Mouse (Mus musculus) spleen, postnatal 36 days (tissue): Measurements from ENCODE around the gene Rtn4rl1.

ENCODE experiments used
- DNase-seq, 2 experiments: peaks; one replicate each; pipeline ENCODE4 v3.0.0; 2022; ENCODE audit warnings: low spot score in 2 of 2, mixed read lengths in 1 of 2

Gene Rtn4rl1

DNA sequence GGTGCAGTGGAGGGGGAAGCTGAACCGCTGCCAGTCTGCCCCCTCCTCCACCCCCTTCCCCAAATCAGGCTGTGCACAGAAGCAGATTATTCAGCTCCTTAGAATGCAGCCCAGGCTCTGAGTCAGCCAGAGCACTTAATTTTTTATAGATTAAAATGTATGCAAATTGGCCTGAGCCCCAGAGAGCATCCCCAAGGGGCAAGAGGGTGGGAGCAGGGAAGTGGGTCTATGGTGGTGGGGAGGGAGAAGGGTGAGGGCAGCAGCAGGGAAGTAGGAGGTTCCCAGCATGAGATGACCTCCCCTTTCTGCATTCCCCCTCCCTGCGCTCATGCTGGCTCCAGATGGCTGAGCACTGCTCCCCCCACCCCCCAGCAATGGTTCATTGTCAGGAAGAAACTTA is 8.6 kb upstream of the Rtn4rl1 start:
- DNase-seq, result peak; percentile 78 to 79

DNA sequence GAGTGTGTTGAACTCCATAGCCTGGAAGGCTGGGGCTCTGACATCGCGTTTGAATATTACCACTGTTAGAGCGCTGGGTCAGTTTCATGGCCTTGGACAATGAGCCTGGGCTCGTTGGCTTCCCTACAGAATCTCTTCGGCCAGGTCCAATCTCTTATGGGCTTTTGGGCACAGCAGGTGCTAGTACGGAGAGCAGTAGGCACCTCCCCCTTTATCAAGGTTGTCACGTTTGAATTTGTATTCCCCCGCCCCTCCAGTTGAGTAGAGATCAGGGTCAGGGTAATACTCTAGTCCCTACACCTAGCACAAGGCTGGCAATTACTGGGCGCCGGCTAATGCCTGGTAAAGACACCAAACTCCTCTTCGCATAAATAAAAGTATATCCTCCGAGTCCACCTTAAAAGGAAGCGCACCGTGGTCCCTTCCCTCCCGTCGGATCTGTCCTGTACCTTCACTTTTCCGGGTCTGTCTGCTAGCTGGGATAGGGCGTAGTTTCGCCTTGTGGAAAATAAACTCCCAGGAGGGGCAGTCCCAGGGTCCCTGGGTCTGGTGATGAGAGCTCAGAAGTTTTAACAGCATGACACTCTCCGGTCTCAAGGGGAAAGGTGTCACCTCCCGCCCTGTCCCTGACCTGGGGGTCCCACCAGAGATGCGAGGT is 3.7 kb upstream of the Rtn4rl1 start:
- no peak for DNase-seq

DNA sequence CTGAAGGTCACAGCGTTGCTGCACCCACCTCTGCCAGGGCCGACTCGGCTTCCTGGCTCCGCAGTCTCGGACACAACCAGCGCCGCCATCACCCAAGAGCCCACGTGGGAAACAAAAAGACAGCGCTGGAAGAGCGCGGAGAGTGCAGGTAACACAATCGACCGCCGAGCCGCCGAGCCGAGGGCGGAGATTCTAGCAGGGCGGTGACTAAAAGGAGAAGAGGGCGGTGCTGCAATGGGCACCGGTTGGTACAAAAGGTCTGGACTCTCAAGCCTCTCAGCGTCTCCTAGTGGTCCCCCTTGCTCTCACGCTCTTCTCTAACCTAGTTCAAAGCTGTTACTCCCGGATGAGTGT is 3.2 kb upstream of the Rtn4rl1 start:
- DNase-seq, result peak; percentile 88 to 90

DNA sequence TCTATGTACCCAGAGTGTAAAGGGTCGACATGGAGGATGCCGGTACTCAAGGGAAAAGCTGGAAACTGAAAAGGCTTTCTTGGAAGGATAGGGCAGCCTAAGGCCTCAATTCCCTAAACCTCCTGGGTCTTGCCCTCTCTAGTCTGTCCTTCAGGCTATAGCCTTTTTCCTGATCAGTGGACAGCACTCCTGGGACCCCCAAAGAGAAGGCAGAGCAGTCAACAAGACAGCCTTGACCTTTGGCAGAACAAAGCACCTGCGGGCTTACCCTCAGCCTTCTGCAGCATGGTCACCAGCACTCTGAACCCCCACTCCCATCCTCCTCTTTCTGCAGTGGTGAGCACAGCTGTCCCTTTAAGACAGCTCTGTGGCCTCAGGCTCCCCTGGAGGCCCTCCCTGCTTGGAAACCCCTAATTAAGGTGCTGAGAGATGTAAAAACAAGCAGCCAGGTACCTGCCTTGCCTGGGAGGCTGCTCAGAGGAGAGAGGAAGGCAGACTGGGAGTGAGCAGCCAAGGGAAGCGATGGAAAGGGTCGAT is 2.6 kb upstream of the Rtn4rl1 start, which contains the start of gene Dph1:
TSS of gene Dph1 (minus strand) at position 337 of the 537 bp plus-strand sequence.
- no peak for DNase-seq

DNA sequence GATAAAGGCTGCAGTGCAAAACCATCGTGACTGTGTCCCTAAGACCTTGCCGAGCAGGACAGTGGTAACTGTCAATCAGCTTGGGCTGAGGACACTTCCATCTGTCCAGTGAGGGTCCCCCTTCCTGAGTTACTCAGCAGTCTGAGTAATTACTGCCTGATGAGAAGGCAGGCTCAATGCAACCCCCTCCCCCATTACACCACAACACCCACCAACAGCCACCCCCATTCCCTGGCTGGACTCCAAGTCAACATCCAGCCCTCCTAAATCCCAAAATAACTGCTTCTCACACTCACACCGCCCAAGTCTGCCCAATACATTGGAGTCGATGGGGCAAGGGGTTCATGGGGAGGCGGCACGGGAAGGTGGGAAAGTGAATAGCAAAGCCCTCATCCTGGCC is 1.7 kb upstream of the Rtn4rl1 start:
- DNase-seq, result no peak

DNA sequence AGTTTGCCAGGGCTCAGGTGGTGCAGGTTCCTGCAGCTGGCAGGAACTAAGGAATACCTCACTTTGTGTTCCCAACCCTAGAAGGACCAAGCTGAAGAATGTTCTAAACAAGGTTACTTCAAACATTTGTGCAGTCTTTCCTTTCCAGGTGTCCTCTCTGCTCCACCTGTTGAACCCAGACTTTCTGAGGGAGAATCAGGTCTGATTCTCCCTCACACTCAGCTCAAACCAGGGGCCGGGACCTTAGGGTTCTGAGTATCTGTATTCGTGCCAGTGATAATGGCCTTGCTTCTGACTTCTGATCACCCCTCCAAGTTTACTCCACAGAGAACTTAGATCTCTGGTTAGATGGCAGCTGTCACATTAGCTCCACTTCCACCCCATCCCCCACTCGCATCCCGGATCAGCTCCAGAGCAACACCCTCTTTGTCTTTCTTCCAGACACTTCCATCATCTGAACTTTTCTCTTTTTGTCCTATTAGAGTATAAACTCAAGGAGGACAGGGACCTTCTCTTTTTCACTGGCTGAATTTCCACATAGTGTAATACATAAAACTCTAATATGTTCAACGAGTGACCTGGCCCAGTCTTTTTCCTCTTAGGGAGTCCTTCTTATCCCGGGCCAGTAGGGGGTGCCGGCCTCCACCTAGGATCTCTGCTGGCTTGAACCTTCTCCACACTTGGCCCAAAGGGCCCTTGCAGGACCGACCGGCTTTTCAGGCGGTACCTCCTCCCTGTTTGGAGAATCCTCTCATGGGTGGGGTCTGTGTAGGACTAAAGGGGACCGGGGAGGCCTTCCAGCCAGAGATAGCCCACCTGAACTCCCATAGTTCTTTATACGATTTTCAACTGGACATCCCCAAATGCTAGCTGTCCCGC is 1.0 kb upstream of the Rtn4rl1 start:
- peak; percentile 65 to 70 for DNase-seq

DNA sequence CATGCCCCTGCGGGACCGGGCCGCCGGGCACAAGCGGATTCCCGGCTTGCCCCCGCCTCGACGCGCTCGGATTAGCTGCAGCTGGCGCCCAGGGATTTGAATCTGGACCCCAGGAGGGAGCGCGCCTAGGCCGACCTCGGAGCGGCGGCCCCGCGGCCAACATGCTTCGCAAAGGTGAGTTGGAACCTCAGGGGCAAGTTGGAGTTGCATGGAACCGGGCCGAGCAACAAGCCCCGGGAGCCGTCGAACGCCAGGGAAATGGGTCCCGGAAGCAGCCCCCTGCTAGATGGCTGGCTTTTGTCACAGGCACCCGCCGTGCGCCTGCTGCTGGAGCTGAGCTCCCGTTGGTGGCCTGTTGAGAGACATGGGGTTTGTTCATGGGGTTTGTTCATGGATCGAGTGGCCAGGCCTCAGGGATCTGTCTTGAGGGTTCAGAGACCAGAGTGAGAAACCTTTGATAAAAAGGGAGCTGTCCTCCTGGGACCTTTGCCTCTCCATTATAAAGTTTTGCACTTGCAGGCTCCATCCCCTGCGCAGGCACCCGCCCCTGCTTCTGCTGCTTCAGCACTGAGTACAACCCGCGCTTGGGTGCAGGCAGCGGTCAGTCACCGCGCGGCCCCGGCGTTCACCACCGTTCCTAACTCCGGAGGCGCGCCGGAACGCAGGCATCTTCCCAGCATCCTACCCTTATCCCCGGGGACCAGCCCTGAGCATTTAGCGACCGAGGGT is 702 bp downstream of the Rtn4rl1 start:
- no peak for DNase-seq

DNA sequence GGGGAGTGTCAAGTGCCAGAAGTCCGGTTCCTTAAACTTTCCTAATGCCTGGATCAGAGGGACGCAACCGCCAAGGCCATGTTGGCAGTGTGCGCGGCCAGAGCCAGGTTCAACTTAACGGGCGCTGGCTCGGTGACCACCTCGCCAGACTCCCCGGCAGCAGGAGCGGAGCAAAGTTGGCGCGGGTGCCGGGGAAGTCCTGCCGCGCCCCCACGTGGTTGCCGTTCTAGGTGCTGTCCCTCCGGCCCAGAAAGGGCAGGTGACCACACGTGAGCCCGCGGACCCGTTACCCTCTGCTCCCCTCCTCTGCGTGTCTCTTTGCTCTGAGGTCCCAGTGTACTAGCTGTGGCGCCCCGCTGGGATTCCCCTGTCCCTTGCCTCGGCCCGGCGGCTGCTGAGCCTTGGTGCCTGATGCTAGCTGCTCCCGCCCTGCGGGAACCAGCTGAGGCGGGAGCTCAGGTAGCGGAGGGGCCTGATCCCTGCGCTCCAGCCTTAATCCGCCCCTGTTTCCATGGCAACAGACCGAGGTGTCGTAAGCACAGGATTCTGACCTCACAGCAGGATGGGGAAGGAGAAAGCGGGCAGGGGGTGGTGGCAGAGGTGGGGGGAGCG is 1.4 kb downstream of the Rtn4rl1 start:
- peak in 1 of 2 experiments; percentile 47 for DNase-seq

DNA sequence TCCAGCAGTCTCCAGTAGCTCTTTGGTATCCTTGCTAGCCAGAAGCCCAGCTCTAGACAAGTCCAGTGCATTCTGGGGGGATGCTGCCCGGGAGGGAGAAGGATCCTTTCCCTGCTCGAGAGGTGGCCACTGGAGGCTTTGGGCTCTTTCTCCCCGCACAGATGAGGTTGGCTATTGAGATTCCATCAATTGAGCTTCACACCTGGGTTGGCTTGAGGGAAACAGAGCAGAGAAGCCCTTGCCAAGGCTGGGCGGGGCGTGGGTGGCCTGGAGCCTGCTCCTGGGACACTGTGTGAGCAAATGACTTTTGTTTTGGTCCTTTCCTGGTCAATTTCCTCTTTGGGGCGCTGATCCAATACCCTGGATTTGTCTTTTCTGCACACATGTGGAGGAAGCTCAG is 2.5 kb downstream of the Rtn4rl1 start:
- no peak for DNase-seq

DNA sequence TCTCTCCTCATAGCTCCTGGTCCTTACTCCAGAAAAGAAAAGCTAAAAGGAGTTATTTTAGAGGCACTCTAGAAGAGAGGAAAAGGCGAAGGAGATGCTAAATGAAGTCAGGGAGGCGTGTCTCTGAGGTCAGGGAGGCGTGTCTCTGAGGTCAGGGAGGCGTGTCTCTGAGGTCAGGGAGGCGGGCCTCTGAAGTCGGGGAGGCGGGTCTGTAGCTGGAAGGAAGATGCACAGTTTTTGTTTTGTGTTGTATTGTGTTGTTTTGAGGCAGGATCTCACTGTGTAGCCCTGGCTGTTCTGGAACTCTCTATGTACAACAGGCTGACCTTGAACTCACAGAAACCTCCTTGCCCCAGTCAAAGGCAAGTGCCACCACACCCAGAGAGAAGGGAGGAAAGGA is 4.4 kb downstream of the Rtn4rl1 start:
- no peak for DNase-seq

DNA sequence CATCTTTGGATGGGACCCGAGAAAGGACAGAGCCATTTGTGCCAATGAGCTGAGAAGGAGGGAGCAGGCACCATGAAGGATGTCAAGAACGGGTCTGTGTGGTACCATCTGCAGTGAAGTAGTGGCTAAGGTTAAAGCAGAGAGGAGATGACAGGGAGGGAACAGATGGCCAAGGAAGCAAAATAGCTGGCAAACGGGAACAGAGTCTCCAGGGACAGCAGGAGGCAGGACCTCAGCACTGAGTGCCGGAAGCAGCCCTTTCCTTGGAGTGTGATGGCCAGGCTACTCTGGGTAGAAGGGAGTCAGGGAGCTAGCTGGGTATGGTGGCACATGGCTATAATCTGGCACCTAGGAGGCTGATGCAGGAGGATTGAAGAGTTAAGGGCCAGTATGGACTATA is 5.2 kb downstream of the Rtn4rl1 start:
- no peak for DNase-seq

DNA sequence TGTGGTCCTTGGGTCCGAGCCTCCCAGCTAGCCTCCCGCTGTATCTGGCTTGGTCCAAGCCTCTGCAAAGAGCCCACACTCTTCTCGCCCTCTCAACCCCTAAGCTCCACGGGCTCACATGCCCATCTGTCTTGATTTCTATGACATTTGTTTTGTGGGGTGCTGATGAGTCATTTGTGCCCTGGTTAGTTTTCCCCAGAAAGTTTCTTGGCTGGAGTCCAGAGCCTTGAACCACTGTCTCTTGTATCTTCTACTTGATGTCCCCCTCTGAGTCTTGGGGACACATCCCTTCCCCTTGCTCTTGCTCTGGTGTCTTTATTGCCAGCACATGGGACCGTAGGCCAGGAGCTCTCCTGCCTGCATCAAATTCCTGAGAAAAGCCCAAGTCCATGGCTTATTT is 6.4 kb downstream of the Rtn4rl1 start:
- DNase-seq, result no peak

DNA sequence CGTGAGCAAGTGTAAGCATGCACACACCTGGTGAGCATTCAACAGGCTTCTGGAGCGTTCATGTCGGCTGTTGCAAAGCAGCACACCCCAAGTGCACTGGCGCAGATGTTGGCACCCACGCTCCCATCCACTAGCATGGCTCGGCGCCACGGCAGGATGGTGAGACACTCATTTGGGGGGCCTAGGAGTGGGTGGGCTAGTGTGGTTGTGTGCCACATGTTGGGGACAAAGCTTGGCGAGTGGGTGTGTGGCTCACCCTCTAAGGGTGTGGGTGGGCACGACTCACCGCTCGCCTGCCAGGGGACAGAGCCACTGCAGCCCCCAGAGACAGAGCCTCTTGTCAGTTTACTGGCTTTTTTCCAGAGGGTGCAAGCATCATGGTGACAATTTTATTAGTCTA is 7.4 kb downstream of the Rtn4rl1 start:
- DNase-seq, result no peak

DNA sequence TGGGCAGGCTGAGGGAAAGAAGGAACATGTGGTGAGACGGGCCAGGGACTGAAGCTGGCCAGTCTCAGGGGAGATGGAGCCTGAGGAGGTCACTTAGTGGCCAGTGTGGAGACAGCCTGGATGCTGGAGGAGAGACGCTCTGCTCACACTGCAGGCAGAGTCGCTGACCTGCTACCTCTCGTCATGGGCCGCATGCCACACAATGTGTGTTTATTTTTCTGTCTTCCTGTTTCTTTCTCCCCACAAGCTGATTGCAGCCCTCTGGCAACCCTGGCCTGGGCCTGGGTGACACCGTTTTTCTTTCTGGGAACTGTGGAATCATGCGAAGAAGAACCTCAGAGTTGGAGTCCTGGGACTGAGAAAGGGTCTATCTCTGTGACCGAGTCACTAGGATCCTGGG is 8.1 kb downstream of the Rtn4rl1 start:
- no peak for DNase-seq

DNA sequence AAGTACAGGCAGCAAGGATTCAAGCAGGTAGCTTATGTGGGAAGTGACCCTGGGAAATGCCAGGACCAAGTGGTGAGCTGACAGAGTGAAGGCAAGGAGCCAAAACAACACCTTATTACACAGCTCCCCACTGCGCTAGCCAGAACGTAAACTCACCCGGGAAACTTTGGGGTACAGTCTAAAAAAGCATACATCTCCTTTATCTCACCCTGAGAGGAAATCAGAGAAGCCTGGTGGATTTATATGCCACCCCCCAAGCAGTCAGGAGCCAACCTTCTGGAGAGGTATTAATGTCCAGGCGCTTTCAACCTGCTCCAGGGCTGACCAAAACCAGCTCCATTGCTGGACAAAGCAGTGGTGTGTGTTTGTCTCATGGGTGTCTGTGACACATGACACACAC is 10.3 kb downstream of the Rtn4rl1 start:
- DNase-seq, result no peak

DNA sequence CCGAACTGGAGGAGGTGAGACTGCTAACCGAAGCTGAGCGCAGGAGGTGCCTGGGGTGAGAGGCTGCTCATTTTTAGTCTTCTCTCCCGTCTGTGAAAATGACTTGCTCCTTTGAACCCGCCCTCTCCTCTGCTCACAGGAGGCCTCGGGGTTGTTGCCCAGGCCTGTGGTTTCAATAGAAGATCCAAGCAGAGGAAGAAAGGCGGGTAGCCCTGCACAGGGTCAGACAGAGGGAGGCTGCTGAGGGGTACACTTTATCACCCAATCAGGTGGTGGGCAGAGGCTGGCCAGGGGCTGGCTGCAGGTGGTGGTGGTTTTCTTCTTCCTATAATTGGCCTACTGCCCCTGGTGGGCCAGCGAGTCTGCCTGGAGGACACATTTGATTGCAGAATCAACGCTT is 10.9 kb downstream of the Rtn4rl1 start:
- no peak for DNase-seq

DNA sequence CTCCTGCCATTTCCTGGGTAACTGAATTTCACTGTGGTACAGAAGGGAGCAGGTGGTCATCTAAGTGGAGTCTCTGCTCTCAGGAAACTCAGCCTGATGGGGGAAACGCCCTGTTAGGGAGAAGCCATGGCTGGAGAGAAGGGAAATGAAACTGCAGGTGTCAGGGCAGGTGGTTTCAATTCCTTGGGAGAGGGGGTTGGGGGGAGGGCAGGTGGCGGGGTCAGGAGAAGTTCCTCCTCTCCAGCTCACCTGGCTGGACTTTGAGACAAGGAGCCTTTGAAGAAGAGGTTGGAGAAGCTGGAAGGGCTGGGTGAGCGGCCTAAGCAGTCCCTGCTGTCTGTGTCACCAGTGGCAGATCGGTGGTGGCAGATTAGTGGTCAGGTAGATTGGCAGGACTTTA is 12.8 kb downstream of the Rtn4rl1 start:
- DNase-seq, result no peak

DNA sequence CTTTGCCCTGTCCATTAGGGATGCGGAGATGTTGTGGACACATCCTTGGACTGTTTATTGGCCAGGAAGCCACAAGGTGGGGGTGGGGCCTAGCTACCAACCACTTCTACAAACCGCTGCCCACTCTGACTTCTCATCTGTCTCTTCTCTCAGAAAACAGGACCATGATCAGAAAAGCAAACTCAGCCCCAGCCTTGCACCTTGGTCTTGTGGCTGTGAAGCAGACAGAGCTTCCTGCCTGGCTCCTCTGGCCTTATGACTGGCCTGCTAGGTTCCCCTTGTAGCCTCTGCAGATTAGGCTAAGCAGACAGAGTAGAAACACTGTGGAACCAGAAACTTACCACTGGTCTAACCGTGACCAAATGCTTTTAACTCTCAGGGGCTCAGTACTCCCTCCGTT is 15.8 kb downstream of the Rtn4rl1 start:
- DNase-seq, result no peak

DNA sequence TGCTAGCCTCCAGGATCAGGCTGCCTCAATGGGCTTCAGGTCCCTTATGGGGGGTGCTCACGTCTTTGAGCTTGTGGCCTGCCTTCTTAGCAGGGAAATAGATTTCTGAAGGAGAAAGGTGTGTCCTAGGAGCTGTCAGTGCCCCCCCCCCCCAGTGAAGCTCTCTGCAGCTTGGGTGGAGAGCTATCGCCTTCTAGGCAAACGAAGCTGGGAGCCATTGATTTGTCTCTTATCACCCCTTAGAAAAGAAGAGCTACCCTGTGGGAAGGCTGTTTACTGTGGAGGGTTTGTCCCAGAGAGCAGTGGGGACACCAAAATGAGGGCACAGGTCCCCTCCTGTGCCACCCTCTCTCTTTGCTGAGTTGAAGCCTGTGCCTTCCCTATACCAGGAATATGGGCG is 16.5 kb downstream of the Rtn4rl1 start:
- DNase-seq, result no peak

DNA sequence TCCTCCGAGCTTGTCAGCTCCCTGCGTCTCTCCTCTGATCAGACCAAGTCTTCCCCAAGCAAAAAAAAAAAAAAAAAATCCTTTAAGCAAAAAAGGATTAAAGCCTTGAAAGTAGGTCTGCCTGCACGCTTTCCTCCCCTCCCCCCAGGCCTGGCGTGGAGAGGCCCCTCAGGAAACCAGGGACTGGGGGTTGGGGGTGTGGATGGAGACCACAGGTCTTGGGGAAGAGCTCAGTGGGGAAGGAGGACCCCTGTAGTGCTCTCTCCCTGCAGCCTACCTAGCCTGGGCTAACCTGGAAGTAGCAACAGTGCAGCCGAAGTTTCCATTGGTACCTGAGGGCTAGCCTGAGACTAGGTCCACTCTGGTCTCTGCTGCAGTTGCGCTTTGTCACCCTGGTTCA is 17.2 kb downstream of the Rtn4rl1 start:
- no peak for DNase-seq

DNA sequence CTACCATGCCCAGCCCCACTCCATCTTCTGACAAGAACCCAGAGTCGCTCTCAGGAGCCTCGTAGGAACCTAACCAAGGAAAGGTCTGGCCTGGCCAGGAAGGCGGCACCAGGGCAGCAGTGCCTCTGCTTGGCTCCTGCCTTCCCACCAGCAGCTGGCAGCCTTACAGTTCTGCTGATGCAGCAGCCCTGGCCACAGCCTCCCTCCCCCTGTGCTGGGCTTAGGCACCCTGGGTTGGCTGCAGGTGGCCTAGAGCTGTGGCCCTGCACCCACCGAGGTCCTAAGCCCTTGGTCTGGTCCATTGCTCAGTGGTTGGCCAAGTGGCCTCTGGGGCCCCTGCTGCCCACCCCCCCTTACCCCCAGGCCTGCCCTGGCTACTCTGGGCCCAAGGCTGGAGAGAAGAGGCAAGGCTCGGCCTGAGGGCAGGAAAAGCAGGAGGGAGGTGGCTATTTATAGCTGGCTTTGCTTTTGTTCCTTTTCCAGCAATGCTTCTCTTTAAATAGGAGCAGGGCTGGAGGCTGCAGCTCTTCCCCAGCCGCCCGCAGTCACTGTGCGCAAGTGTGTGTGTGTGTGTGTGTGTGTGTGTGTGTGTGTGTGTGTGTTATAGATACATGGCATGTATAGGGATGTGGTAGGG is 18.6 kb downstream of the Rtn4rl1 start:
- DNase-seq, result no peak

DNA sequence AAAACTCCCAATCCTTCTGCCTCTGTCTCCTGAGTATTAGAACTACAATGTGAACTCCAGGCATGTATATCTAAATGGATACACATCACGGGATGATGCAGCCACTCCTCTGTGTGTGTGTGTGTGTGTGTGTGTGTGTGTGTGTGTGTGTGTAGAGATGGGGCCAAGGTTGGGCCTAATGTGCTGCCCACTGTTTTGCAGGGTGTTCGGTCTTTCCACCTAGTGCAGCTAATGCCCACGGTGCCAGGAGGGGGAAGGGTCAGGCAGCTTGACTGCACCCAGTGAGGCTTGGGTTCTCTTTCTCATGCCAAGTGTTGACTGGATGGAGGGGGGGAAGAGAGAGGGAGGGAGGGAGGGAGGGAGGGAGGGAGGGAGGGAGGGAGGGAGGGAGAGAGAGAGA is 19.3 kb downstream of the Rtn4rl1 start:
- DNase-seq, result no peak
